Mouse (Mus musculus): ENCODE data around the gene Synj2. TPM values are rescaled to one million over a fixed set of nuclear protein-coding genes. Genes with fewer than 3 reads are reported as not detected.
A peak's percentile ranks its signal among the peaks of the same experiment; 100 is the strongest.

Gene Synj2
- total and polyA plus RNA-seq, 3 experiments = 1.2 to 2.5 TPM; not detected in 1

DNA sequence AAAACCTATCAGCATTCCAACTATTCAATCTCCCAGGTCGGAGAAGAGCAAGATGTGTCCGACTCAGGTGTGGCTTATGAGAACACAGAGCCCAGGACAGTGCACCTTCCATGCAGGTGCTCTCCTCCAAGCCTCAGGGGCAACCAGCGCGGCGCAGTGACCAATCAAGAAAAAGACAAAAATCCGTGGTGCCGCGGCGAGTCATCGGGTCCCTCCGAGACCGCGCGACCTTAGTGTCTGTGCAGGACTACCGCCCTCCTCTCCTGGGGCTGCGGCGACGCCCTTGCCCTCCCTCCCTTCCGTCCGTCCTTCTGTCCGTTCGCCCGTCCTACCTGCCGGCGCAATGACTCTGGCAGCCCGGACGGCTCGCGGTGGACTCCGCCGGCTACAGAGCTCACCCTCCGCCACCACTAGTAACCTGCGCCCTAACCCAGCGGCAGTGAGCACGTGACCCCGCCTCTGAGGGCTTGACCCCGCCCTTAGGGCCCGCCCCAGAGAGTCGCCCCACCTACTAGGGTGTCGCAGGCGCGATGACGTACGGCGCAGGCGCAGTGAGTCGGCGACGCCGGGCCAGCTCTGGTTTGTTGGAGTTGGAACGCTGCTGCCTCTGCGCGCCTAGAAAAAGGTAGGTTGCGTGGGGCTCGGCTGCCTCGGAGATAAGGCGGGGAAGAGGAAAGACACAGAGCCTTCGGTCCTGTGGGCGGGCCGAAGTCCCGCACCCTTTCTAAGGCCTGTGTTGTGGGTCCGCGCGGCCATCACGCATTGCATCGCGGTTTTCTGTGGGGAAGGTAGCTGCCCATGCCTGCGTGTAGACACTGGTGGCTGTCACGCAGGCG is 138.4 kb downstream of the Synj2 start, which contains the start of the genes Serac1 and Gtf2h5 (continued):
- TF ChIP-seq ELF1 (IDR thresholded peaks at IDR 0.05; ENCODE audit: low read depth, low read length) = 0 out of 2 replicates have a peak, but pooled peaks have one; percentile 41
- TF ChIP-seq POLR2A (IDR thresholded peaks at IDR 0.05; ENCODE audit: control insufficient read depth in 1 of 2, insufficient read depth in 1 of 2, low read depth in 1 of 2, low read length in 2 of 2, poor library complexity in 1 of 2) = peak; percentile 74 to 87; a peak in 3 of 4 replicates
- TF ChIP-seq ZNF384 (IDR thresholded peaks at IDR 0.05; ENCODE audit: low read depth, low read length) = no peak
- TF ChIP-seq MEF2A (IDR thresholded peaks at IDR 0.05; ENCODE audit: extremely low read depth, insufficient replicate concordance, low read depth, low read length, poor library complexity, severe bottlenecking) = no peak
- TF ChIP-seq SMC3 (IDR thresholded peaks at IDR 0.05; ENCODE audit: low read depth, low read length) = no peak
- peak; percentile 95 for TF ChIP-seq HCFC1 (IDR thresholded peaks at IDR 0.05; ENCODE audit: low read depth, low read length)
- peak; percentile 44 to 87; a peak in 3 of 4 replicates for TF ChIP-seq USF2 (IDR thresholded peaks at IDR 0.05; ENCODE audit: borderline replicate concordance in 1 of 2, insufficient read depth in 1 of 2, low read depth in 1 of 2, low read length in 2 of 2)
- TF ChIP-seq ZKSCAN1 (IDR thresholded peaks at IDR 0.05; ENCODE audit: low read depth, low read length) = no peak
- TF ChIP-seq MXI1 (IDR thresholded peaks at IDR 0.05; ENCODE audit: low read depth, low read length) = peak; percentile 92
- TF ChIP-seq EP300 (IDR thresholded peaks at IDR 0.05; ENCODE audit: low read depth in 1 of 2, low read length in 2 of 2) = peak in 1 of 2 experiments; percentile 27; a peak in 2 of 4 replicates
- peak; percentile 76; the same call in 1 of the 2 replicates for TF ChIP-seq MAZ (IDR thresholded peaks at IDR 0.05; ENCODE audit: low read depth, low read length)
- peak; percentile 50; the same call in 1 of the 2 replicates for TF ChIP-seq MYC (IDR thresholded peaks at IDR 0.05; ENCODE audit: low read depth, low read length)
- TF ChIP-seq MAFK (IDR thresholded peaks at IDR 0.05; ENCODE audit: borderline replicate concordance, low read depth, low read length) = no peak
- no peak for TF ChIP-seq E2F4 (IDR thresholded peaks at IDR 0.05; ENCODE audit: borderline replicate concordance, low read depth, low read length)
- peak; percentile 99 for TF ChIP-seq USF1 (IDR thresholded peaks at IDR 0.05; ENCODE audit: low read depth, low read length)
- 0 out of 2 replicates have a peak, but pooled peaks have one; percentile 33 for TF ChIP-seq ETS1 (IDR thresholded peaks at IDR 0.05; ENCODE audit: low read depth, low read length)
- TF ChIP-seq SIN3A (IDR thresholded peaks at IDR 0.05; ENCODE audit: low read length) = peak; percentile 86
- peak; percentile 76; the same call in 1 of the 2 replicates for TF ChIP-seq KAT2A (conservative IDR thresholded peaks at IDR 0.05; ENCODE audit: low read depth, low read length)

DNA sequence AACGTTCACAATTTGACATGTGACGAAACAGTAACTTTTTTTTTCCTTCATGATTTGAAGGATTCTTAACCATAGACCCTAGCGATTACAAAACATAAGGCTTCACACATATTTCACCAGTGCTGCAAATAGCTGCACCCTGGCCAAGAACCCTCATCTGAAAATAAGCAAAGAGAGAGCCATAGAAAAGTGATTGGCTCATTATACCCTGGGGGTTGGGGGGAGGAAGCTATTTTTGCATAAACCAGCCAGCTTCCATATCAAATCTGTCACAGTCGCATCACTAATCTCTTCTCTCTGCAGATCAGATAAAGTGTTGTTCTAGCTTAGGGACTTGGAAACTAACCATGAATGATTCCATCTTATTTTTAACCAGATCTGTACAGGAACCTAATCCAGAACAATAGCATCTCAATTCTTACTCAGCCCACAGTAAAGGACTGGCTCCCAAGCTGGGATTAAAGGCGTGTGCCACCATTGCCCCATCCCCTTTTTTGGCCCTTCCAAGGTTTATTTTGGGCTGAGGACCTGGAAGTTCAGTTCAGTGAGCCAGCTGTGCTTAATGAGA is 142.3 kb downstream of the Synj2 start:
- Histone ChIP-seq H3K36me3 (ENCODE audit: control insufficient read depth in 1 of 2, insufficient read depth in 2 of 2, low read length in 2 of 2) (peaks cover 4 to 15% of the 10 kb centered on the region in 2 experiments), H3K4me1 (ENCODE audit: control insufficient read depth in 1 of 2, insufficient read depth in 2 of 2, low read length in 2 of 2) (peaks cover 0 to 4% of the 10 kb centered on the region in 2 experiments; a peak in 2 of 4 replicates), H3K27me3 (ENCODE audit: control insufficient read depth in 1 of 2, insufficient read depth in 2 of 2, low read length in 2 of 2) (no peaks in the 10 kb centered on the region), H3K9me3 (replicated peaks; ENCODE audit: insufficient read depth, low read length) (no peaks in the 10 kb centered on the region), H3K4me3 (ENCODE audit: control insufficient read depth in 1 of 2, insufficient read depth in 1 of 2, low read depth in 2 of 2, low read length in 2 of 2) (no peak overlapping the region), H3K27ac (ENCODE audit: control insufficient read depth, low read depth, low read length) (no peak overlapping the region), H3K9ac (ENCODE audit: control insufficient read depth, low read depth, low read length, poor library complexity, severe bottlenecking) (no peak overlapping the region), H3K79me2 (ENCODE audit: control insufficient read depth, insufficient read depth, low read length, poor library complexity) (peaks cover 6% of the 10 kb centered on the region)
- TF ChIP-seq E2F4 (IDR thresholded peaks at IDR 0.05; ENCODE audit: borderline replicate concordance, low read depth, low read length) (no peak), SIN3A (IDR thresholded peaks at IDR 0.05; ENCODE audit: low read length) (no peak), TCF12 (IDR thresholded peaks at IDR 0.05; ENCODE audit: low read depth, low read length) (no peak), CHD2 (IDR thresholded peaks at IDR 0.05; ENCODE audit: low read length) (no peak), ZC3H11A (IDR thresholded peaks at IDR 0.05; ENCODE audit: low read depth, low read length) (no peak), NELFE (IDR thresholded peaks at IDR 0.05; ENCODE audit: low read depth, low read length) (no peak), BHLHE40 (IDR thresholded peaks at IDR 0.05; ENCODE audit: borderline replicate concordance, low read depth, low read length) (no peak), ELF1 (IDR thresholded peaks at IDR 0.05; ENCODE audit: low read depth, low read length) (no peak)
- no peak for DNase-seq (ENCODE audit: low read depth, low spot score)
